Mouse (Mus musculus): Measurements from ENCODE around the gene Kynu.

Kynu gene

DNA sequence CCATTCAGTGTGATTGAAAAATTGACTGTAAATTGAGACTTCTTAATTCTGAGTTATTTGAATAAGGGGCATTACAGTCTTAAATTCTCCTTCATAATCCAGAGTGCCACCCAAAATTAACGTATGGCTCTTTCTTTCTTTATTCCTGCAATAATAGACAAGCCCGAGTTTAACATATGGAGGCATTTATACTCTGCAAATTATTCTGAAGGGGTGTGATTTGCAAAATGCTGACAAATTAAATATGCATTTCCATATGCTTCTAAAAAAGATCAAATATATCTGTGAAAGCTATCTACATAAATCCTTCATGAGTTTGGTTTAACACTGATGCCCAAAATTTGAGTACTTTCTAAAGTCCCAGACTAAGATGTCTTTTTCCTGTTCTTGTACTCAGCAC is 91.8 kb downstream of the Kynu start:
- no peak for DNase-seq (ENCODE audit: low read depth, low spot score)

DNA sequence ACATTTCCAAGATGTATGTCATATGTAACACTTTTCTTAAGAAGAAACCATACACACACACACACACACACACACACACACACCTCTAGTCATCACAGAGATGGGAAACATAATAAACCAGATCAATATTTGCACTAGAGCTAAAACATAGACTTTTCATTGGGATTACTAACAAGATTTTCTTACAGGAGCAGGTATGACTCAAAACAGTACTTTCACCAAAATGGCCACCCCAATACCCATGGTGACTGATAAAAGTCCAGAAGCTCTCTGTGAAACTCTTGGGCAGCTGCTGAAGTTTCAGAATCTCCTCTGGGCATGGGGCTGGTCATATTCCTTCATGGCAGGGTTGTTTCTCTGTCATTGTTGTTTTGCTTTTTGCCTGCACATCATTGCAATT is 114.5 kb downstream of the Kynu start:
- DNase-seq (ENCODE audit: low read depth, low spot score), result no peak

DNA sequence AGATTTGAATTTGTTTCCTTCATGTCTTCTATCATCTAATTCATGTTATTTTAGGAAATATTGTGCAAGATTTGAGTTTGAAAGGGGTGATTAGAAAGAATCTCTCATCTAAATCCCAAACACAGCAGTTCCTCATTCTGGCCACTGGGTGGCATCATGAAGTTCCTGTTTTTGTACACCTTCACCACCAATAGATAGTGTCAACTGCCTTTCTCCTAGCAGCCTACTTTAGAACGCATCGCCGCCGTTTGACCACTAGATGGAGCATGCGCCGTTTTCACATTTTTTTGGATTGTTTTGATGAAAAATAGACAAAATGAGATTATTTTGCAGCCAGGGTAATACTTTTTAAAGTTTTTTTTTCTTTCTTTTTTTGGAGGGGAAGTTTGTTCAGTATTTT is 118.5 kb downstream of the Kynu start:
- peak; percentile 55 for DNase-seq (ENCODE audit: low read depth, low spot score)

DNA sequence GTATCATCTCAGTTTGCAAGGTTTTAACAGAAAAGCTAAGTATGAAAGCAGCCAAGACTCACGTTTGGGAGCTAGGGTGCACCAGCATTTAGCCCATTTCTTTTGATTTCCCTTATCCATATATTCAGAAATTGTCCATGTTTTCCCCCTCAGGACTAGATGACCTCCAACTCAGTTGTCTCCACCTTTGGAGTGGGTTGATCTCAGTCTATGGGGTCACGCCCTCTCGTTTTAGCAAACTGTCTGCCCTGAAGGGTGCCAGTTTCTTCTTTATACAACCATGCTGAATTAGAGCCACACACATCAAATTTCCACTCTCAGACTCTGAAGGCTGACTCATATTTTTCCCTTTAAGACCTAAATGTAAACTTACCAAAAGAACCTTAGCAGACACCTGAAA is 119.0 kb downstream of the Kynu start:
- DNase-seq (ENCODE audit: low read depth, low spot score), result no peak

DNA sequence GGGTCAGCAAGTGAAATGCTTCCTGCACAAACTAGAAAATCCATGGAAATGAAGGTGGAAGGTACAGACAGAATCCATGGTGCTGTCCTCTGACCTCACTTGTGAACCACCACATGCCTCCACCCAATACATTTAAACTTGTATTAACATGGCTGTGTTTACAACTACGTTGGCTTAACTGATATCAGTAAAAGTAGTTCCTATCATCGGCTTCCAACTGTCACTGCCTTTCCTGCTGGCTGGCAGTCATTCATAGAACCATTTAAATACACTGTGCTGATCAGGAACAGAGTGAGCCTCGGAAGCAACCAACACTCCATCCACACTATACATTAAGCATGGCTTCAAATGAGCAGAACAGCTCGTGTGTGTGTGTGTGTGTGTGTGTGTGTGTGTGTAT is 120.1 kb downstream of the Kynu start:
- DNase-seq (ENCODE audit: low read depth, low spot score), result no peak

DNA sequence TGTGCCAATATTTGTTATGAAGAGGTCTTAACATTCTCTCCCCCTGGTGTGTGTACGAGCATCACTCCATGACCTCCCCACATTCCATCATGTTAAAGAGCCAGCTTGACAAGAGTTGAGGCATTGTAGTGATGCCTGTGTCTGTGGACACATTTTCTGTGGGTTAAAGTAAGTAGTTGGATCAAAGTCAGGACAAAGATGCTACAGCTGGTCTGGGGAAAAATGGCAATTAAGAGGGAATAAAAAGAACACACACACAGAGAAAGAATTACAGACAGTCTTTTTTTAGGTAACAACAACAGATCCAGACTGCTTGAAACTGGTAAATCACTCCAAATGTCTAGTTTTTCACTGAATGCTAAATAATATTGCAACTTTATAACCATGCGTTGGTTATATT is 135.3 kb downstream of the Kynu start:
- no peak for DNase-seq (ENCODE audit: low read depth, low spot score)

DNA sequence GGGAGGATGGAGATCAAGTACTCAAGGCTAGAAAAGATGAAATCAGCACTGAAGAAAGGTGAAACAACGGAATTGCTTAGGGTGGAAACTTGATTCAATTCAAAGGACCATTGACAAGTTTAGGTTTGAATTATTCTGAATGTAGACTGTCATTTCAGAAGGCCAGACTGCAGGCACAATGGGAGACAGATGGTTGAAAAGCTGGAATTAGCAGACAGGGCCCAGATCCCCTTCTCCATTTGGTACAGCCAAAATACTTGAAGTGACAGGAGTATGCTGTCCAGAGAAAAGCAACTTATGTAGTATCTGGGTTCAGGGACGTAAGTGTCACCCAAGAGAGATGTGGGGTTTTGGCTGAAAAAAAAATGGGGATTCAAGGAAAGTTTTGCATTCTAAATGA is 136.2 kb downstream of the Kynu start:
- DNase-seq (ENCODE audit: low read depth, low spot score), result no peak

DNA sequence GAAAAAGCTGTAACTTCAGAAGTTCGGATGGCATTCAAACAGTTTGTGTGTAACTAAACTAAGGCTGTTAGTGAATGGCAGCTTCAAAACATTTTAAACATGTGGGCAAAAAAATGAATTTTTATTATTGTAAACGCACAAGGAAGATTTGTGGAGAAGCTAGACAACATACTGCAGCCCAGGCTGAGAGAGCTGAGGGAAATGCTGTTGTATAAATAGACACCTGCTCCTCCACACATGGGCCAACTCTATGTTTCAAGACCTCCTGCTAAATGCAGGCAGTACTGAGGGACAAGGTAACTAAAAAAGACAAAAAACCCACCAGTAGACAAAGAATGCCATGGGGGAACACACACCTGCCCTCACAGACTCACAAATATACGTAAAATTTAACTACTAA is 140.5 kb downstream of the Kynu start:
- DNase-seq (ENCODE audit: low read depth, low spot score), result no peak

DNA sequence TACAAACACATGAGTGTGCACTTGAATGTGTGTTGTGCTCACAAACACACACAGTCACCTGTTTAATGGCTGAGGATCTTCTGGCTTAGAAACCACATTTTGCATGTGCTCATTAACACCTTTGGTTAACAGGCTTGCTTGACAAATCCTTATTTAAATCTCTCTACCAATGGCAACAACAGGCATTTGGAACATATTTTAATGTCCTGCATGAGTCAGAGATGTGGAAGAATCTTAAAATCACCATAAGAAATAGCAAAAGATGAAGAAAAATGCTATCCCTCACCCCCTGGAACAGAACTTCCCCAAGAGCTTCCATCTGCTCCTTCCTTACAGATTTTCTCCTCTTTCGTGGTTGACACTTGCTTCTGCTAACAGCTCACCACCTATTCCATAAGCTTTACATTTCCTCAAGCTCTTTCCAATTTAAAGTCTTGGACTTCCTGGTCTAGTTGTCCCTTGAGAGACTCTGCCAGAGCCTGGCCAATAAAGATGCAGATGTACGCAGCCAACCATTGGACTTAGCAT is 157.5 kb downstream of the Kynu start:
- no peak for DNase-seq (ENCODE audit: low read depth, low spot score)

DNA sequence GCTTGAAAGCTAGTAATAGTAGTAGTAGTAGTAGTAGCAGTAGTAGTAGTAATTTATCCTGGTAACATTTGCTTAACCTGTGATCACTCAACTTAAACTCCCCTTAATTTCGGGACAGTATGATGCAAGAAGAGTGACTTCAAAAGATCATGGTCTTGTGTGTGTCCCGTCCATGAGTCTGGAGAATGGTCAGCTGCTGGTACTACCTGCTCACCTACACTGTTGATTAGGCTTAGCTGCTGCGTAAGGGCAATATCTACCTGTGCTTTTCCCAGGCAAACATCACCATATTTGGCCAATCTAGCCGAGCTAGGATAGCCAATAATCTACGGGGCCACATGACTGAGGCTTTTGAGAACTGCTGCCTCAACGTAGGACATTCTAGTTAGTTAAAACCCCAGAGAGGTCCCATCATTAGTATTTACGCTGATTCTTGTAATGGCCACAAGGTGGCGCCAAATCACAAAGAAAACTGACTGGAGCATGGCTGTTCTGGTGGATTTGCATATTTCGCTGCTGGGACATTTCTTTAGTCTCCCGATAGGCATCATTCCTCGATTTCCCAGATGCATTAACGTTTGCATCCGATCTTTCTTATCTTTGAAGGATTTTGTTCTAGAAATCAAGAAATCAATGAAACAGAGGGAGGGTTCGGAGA is 167.4 kb downstream of the Kynu start:
- peak; percentile 73 for DNase-seq (ENCODE audit: low read depth, low spot score)

DNA sequence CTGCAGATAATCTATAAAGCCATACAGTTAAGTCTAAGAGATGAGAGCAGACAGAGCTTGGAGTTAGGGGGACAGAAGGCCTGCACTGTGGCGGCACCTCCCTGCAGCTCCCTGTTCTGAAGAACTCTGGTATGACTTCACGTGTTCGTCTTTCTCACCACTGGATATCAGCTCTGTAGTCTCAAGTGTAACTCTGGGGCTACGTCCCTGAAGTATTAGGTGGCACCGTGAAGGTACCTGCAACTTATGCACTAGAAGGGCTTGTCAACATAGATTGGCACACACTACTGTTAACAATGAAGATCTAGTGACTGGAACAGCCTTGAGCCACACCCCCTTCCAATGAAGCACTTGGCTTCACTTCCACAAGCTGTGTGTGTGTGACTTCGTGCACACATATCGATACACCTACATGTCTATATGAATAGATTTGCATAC is 168.0 kb downstream of the Kynu start:
- DNase-seq (ENCODE audit: low read depth, low spot score), result no peak

DNA sequence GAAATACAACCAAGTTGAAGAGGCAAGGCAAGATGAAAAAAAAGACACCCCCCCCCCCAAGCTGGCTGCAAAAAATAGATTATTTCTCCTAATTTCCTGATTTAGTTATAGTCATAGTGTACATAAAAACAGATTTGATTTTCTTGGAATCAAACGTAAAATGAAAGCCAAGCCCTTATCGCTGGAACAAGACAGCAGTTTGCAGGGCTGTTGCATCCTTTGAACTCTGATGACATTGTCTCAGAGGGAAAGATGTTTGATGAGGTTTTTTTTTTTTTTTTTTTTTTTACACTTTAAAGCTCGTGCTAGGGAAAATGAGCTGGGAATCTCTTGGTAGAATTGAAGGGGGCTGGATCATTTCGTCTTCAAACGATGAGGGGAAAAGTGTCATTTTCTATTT is 172.1 kb downstream of the Kynu start:
- DNase-seq (ENCODE audit: low read depth, low spot score), result no peak

DNA sequence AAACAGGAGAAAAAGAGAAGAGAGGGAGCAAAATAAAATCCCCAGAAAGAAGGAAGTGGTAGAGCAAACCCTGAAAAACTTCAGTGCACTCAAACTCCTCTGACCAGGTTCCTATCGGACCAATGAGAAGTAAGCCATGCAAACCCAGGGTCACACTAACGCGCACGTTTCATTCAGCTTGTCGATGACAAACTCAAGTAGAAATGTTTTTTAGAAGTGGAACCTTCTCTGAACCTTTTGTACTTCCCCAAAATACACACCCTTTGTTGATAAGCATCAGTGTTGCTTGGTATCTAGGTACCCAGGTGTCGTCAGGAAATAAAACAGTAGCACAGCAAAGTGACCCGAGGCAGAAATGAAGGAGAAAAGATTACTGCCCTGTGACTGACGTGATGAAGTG is 172.6 kb downstream of the Kynu start:
- DNase-seq (ENCODE audit: low read depth, low spot score), result no peak

DNA sequence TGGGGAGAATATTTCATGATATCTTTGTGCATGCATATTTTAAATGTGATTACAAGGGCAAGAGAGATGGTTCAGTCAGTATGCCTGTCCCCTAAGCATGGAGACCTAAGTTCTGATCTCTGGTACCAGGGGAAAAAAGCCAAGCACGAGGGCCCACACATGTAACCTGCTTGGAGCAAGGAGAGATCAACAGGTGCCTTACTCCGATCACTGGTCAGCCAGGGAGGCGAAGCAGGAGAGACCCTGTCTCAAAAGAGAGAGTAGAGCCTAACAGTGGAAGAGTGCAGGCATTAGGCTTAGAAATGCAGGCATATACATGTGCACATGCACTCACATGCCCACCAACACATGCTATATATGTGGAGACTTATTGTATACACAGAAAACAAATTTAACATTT is 173.7 kb downstream of the Kynu start:
- DNase-seq (ENCODE audit: low read depth, low spot score), result no peak
